Mouse (Mus musculus): Measurements from ENCODE around the gene Gm20388. TPM values are rescaled to one million over a fixed set of nuclear protein-coding genes. Genes with fewer than 3 reads are reported as not detected.

The Gm20388 gene
- polyA plus RNA-seq, 1 experiment from 2014 or later = not detected

DNA sequence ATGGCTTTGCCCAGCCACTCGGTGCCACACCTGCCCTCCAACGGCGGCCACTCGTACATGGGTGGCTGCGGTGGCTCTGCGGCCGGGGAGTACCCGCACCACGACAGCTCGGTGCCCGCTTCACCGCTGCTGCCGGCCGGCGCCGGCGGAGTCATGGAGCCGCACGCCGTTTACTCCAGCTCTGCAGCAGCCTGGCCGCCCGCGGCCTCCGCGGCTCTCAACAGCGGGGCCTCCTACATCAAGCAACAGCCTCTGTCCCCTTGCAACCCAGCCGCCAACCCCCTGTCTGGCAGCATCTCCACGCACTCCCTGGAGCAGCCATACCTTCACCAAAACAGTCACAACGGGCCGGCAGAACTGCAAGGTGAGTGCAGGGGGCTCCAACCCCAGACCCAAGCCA is 1174.4 kb downstream of the Gm20388 start:
- H3K9me3 ChIP-seq (replicated peaks) = no peaks in the 10 kb centered on the region
- peak overlapping the region; percentile 54 for H3K9ac ChIP-seq
- 0 out of 2 replicates have a peak, but pooled peaks cover 8% of the 10 kb centered on the region for H3K4me1 ChIP-seq (replicated peaks)
- ATAC-seq (ENCODE audit: low read depth) = no peak
- DNase-seq = no peak
- peak overlapping the region; percentile 64; the same call in 1 of the 2 replicates for H3K4me2 ChIP-seq
- H3K4me3 ChIP-seq (replicated peaks) = peak overlapping the region; percentile 58
- no peak overlapping the region for H3K27ac ChIP-seq
- H3K27me3 ChIP-seq = peaks cover 100% of the 10 kb centered on the region
- WGBS (ENCODE audit: insufficient replicate concordance) = 4% methylated on average over 30 of the region's 30 CpGs
- H3K36me3 ChIP-seq = no peaks in the 10 kb centered on the region

DNA sequence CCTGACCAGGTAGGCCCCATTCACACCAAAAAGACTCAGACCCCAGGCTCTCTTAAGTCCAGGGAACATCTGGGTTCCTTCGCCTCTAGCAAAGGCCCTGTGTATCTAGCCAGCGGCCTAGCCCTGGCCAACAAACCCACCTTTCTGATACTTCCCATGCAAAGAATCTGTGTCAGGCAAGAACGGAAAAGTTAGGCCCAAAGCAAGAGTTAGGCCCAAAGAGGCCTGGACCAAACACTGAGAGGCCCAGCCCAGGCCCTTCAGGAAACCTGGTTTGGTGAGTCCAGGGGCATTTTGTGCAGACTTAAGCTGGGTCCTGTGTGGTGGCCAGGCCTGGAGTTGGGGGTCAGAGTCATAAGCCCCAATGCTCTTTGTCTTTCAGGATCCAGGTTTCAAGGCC is 1174.9 kb downstream of the Gm20388 start:
- Histone ChIP-seq H3K27ac (no peak overlapping the region), H3K4me1 (replicated peaks) (0 out of 2 replicates have a peak, but pooled peaks cover 8% of the 10 kb centered on the region), H3K4me3 (replicated peaks) (peak overlapping the region; percentile 58), H3K4me2 (peak overlapping the region; percentile 64; the same call in 1 of the 2 replicates), H3K36me3 (no peaks in the 10 kb centered on the region), H3K9me3 (replicated peaks) (no peaks in the 10 kb centered on the region), H3K9ac (peak overlapping the region; percentile 54), H3K27me3 (peaks cover 100% of the 10 kb centered on the region)
- WGBS (ENCODE audit: insufficient replicate concordance) = 53% methylated on average over 3 of the region's 3 CpGs
- ATAC-seq (ENCODE audit: low read depth) = no peak
- no peak for DNase-seq

DNA sequence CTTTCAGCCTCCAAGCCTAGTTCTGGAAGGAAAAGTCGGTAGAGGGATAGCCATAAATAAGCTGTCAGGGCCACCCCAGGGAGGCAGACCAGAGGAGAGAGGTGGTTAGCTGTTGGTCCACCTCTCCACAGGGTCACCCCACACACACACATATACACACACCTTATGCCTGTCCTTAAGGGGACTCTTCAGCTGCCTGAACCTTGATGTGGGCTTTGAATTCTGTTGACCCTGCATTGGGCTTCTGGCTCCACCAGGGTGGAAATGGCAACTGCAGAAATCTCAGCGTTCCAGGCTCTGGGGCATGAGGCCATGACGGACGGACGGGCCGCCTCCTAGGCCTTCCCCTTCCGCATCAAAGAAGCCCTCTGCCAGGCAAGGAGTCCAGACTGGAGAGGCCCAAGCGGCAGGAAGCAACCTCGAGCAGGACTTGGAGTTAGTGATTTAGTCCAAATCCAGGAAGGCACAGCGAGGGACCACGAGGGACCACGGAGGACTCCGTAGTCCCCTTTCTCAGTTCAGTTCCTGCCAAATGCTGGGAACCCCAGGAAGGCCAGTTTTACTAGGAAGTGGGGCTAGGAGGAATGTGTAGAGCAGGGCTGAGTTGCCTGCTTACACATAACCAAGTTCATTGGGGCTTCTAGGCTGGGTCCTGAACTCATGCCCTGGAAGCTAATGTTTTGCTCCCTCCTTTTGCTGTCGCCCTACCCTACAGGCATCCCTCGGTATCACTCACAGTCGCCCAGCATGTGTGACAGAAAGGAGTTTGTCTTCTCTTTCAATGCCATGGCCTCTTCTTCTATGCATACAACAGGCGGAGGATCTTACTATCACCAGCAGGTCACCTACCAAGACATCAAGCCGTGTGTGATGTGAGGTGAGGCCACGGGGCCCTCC is 1175.6 kb downstream of the Gm20388 start:
- H3K9ac ChIP-seq = peak overlapping the region; percentile 54
- H3K27me3 ChIP-seq = peaks cover 100% of the 10 kb centered on the region
- DNase-seq (no peak), ATAC-seq (ENCODE audit: low read depth) (no peak)
- H3K9me3 ChIP-seq (replicated peaks) = no peaks in the 10 kb centered on the region
- 20% methylated on average over 19 of the region's 19 CpGs for WGBS (ENCODE audit: insufficient replicate concordance)
- peak overlapping the region; percentile 58 for H3K4me3 ChIP-seq (replicated peaks)
- H3K36me3 ChIP-seq = no peaks in the 10 kb centered on the region
- peak overlapping the region; percentile 28 for H3K4me2 ChIP-seq
- peaks cover 8% of the 10 kb centered on the region; the same call in 1 of the 2 replicates for H3K4me1 ChIP-seq (replicated peaks)
- no peak overlapping the region for H3K27ac ChIP-seq

DNA sequence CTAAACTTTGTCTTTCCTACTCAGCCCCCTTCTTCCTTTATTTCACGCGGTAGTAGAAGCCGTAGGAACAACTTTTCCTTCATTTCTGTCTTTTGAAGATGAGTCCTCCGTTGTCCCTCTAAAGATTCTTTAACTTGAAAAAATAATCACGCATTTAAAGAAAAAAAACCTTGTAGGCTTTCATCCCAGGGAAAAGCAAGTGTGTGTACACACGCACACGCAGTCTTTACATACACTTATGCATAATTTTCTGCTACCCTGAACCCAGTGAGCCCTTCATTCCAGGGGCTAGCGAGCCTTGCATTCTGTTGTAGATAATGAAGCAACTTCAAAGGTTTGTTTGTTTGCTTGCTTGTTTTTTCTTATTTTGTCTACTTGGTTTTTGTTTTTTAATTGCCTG is 1177.6 kb downstream of the Gm20388 start:
- WGBS (ENCODE audit: insufficient replicate concordance) = 22% methylated on average over 8 of the region's 8 CpGs
- Histone ChIP-seq H3K9ac (no peak overlapping the region), H3K4me1 (replicated peaks) (peaks cover 6% of the 10 kb centered on the region; the same call in 1 of the 2 replicates)

DNA sequence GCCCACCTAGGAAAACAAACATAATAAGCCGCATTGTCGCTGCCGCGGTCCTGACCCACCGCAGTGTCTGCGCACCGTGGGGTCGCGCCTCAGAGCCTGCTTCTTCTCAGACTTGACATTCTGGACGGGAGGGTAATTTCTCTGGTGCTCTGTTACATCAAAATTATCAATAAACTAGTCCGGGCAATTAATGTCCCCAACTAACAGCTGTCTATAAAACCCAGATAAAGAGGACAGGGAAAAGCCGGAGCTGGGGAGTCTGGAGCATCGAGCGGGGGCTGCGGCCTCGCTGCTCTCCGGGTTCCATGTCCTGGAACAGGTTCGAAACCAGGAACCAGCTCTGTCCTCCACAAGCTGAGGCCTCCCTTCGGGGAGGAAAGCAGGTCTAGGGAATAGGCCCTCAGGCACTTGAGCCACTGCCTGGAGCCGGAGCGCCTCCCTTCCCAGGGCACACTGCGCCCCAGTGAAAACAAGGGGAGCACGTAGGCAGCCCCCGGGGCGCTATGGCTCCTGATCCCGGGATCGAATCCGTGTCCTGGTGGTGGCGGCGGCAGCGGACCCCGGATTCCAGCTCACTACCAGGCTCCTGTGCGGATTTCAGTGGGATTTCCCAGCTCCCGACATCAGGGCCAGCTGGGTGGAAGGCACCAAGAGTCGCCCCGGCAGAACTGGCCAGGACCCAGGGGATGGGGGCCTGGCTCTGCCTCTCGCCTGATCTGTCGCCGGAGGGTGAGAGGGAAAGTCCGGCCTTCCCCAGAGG is 1178.4 kb downstream of the Gm20388 start:
- Histone ChIP-seq H3K27me3 (peaks cover 98% of the 10 kb centered on the region), H3K4me1 (replicated peaks) (peaks cover 3% of the 10 kb centered on the region; the same call in 1 of the 2 replicates), H3K9me3 (replicated peaks) (no peaks in the 10 kb centered on the region), H3K27ac (no peak overlapping the region), H3K9ac (0 out of 2 replicates have a peak overlapping the region, but pooled peaks have one; percentile 17), H3K36me3 (no peaks in the 10 kb centered on the region), H3K4me2 (peak overlapping the region; percentile 24), H3K4me3 (replicated peaks) (peak overlapping the region; percentile 6; the same call in 1 of the 2 replicates)
- ATAC-seq (ENCODE audit: low read depth) = no peak
- WGBS (ENCODE audit: insufficient replicate concordance) = 17% methylated on average over 40 of the region's 40 CpGs
- no peak for DNase-seq

More for the DNA sequence above, 1177.6 kb downstream of the Gm20388 start:
- no peak overlapping the region for H3K27ac ChIP-seq
- H3K4me3 ChIP-seq (replicated peaks) = 0 out of 2 replicates have a peak overlapping the region, but pooled peaks have one; percentile 1
- no peak overlapping the region for H3K4me2 ChIP-seq
- no peaks in the 10 kb centered on the region for H3K36me3 ChIP-seq
- no peak for ATAC-seq (ENCODE audit: low read depth)
- no peaks in the 10 kb centered on the region for H3K9me3 ChIP-seq (replicated peaks)
- peaks cover 98% of the 10 kb centered on the region for H3K27me3 ChIP-seq
- DNase-seq = no peak

DNA sequence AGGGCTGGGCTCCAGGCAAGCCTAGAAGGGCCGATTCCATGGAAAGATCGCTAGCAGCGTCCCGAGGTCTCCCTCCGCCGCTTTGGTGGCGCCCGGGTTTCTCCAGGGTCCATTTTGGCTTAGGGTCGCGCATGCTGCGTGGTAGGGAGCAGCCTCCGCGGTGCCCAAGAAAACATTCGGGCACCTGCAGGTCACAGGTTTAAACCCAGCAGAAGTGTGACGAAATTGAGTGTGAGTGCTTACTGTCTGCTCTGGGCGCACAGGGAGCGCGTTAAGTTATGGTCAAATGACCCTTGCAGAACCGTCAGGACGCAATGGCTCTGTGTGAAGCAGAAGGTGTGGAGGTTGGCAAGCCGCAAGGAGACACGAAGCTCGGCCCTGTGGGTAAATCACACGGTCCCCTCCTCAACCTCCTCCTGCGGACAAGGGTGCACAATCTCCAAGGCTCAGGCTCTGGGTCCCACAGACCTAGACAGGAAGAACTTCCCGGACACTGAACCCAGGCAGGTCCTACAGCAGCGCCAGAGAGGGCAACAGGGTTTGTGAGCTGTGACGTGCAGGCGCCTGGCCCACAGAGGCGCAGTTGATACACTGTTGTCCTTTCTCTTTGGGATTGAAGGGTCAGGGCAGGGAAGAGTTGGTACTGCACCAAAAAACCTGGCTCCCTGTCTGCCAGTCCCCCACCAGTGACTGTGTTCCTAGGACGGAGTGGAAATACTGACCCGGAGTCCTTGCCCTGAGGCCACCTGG is 1179.2 kb downstream of the Gm20388 start:
- no peak overlapping the region for H3K4me3 ChIP-seq (replicated peaks)
- no peaks in the 10 kb centered on the region; the same call in 1 of the 2 replicates for H3K4me1 ChIP-seq (replicated peaks)
- H3K9me3 ChIP-seq (replicated peaks) = no peaks in the 10 kb centered on the region
- H3K27me3 ChIP-seq = peaks cover 92% of the 10 kb centered on the region
- H3K4me2 ChIP-seq = peak overlapping the region; percentile 24
- no peak for DNase-seq
- ATAC-seq (ENCODE audit: low read depth) = no peak
- H3K27ac ChIP-seq = no peak overlapping the region
- no peaks in the 10 kb centered on the region for H3K36me3 ChIP-seq
- WGBS (ENCODE audit: insufficient replicate concordance) = 18% methylated on average over 32 of the region's 32 CpGs
- H3K9ac ChIP-seq = 0 out of 2 replicates have a peak overlapping the region, but pooled peaks have one; percentile 17

DNA sequence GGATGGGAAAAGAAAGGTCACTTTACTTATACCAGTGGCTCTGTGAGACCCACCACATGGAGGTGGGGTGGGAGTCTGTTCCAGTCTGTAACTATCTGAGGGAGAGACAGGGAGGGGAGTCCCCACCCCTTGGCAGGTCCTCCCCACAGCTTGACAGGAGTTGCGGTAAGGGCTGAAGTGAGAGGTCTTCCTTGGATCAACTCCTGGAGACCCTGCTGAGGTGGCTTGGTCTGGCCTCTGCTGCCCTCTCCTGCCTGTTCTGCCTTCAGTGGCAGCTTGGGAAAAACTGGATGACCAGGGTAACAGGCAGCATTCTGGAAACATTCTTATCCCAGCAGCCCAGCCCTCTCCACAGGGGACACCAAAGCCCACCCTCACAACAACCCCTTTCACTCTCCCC is 1180.1 kb downstream of the Gm20388 start:
- ATAC-seq (ENCODE audit: low read depth) = no peak
- no peak for DNase-seq
- no peaks in the 10 kb centered on the region for H3K9me3 ChIP-seq (replicated peaks)
- 17% methylated on average over 1 of the region's 1 CpGs for WGBS (ENCODE audit: insufficient replicate concordance)
- no peak overlapping the region for H3K9ac ChIP-seq
- H3K27me3 ChIP-seq = peaks cover 83% of the 10 kb centered on the region
- no peak overlapping the region for H3K4me2 ChIP-seq
- no peaks in the 10 kb centered on the region for H3K36me3 ChIP-seq
- no peaks in the 10 kb centered on the region; the same call in 1 of the 2 replicates for H3K4me1 ChIP-seq (replicated peaks)
- H3K27ac ChIP-seq = no peak overlapping the region
- no peak overlapping the region for H3K4me3 ChIP-seq (replicated peaks)

DNA sequence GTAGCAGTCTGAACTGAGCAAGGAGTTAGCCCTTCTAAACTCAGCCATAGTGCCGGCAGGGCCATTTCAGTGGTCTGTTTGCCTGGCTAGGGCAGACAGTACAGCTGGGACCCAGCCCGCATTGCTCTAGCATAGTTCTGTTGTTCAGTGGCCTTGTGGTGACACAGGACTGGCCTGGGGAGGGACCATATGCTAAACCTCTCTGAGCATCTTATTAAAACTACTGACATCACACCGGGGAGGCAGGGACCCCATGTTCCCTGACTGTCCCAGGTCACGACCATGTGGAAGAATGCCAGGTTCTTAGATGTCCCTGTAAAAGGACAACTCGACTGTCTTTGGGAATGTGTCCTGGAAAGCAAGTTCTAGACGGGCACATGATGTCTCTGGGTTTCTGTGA is 1181.5 kb downstream of the Gm20388 start:
- 22% methylated on average over 6 of the region's 6 CpGs for WGBS (ENCODE audit: insufficient replicate concordance)
- Histone ChIP-seq H3K27ac (no peak overlapping the region), H3K9ac (no peak overlapping the region), H3K36me3 (peaks cover 2% of the 10 kb centered on the region), H3K9me3 (replicated peaks) (no peaks in the 10 kb centered on the region), H3K4me1 (replicated peaks) (no peaks in the 10 kb centered on the region; the same call in 1 of the 2 replicates), H3K4me2 (no peak overlapping the region), H3K4me3 (replicated peaks) (no peak overlapping the region), H3K27me3 (peaks cover 69% of the 10 kb centered on the region)
- no peak for ATAC-seq (ENCODE audit: low read depth)
- no peak for DNase-seq

DNA sequence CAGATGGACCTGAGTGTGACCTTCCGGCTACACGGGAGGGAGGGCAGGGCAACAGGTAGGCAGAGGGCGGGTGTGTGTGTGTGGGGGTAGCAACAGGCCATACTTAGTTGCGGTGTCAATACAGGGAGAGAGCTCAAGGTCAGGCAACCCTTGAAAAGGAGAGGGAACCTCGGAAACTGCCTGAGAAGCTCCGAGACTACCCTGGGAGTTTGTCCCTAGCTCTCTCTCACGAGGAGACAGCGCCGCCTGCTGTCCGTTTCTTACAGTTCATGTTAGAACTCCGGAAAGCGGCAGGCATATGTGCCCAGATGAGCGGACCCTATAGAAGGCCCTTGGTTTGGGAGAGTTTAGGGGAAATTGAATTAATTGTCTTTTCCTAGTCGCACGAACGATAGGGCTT is 1182.0 kb downstream of the Gm20388 start:
- 3% methylated on average over 16 of the region's 16 CpGs for WGBS (ENCODE audit: insufficient replicate concordance)
- peaks cover 7% of the 10 kb centered on the region for H3K36me3 ChIP-seq
- peaks cover 64% of the 10 kb centered on the region for H3K27me3 ChIP-seq
- no peak overlapping the region for H3K4me3 ChIP-seq (replicated peaks)
- H3K4me2 ChIP-seq = no peak overlapping the region
- no peak overlapping the region for H3K27ac ChIP-seq
- DNase-seq (peak; percentile 40), ATAC-seq (ENCODE audit: low read depth) (no peak)
- no peak overlapping the region for H3K9ac ChIP-seq
- H3K9me3 ChIP-seq (replicated peaks) = no peaks in the 10 kb centered on the region
- no peaks in the 10 kb centered on the region; the same call in 1 of the 2 replicates for H3K4me1 ChIP-seq (replicated peaks)

DNA sequence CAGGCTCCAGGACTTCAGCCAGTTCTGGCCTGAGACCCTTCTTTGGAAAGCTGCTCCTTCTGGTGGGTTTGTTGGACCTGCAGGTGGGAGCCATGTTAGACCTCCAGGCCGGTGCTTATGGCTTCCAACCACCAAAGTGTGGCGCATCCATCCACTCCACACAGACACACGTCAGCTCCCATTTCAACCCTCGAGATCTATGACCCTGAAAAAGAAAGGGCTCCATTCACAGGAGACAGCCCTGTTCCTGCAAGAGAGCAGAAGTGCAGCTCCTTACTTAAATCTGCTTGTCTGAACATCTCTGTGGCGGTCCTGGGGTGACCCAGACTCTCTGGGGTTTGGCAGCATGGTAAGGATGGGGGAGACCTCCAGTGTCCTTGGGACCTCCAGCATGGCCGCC is 1182.9 kb downstream of the Gm20388 start:
- no peak overlapping the region for H3K4me2 ChIP-seq
- H3K4me1 ChIP-seq (replicated peaks) = no peaks in the 10 kb centered on the region; the same call in 1 of the 2 replicates
- DNase-seq (no peak), ATAC-seq (ENCODE audit: low read depth) (no peak)
- no peak overlapping the region for H3K9ac ChIP-seq
- peaks cover 16% of the 10 kb centered on the region for H3K36me3 ChIP-seq
- no peak overlapping the region for H3K4me3 ChIP-seq (replicated peaks)
- peaks cover 55% of the 10 kb centered on the region for H3K27me3 ChIP-seq
- no peaks in the 10 kb centered on the region for H3K9me3 ChIP-seq (replicated peaks)
- H3K27ac ChIP-seq = no peak overlapping the region
- WGBS (ENCODE audit: insufficient replicate concordance) = 64% methylated on average over 6 of the region's 6 CpGs

Measured in liver, embryonic 13.5 days (tissue).